Mouse (Mus musculus): ENCODE results near the gene Sppl2b.

GRCm38 (mm10) chr10:80914253-80914656, 59.2 kb downstream of the Sppl2b start:
- TF ChIP-seq GATA1 (IDR thresholded peaks at IDR 0.05; ENCODE audit: low read length) (no peak), TAL1 (IDR thresholded peaks at IDR 0.05; ENCODE audit: low read length) (no peak)
